Mouse (Mus musculus) lung, adult 2 months (tissue): ENCODE results near the gene Slc35a5. TPM values are rescaled to one million over a fixed set of nuclear protein-coding genes. Genes with fewer than 3 reads are reported as not detected.

Experiments
- DNase-seq: peaks from one replicate; pipeline ENCODE4 v3.0.0; 2022
- H3K4me1 ChIP-seq: fragments of 200-500 bp; 2 replicates; pipeline ENCODE4 v1.6.1; 2011; ENCODE audit warnings: low read length; ENCODE audit not compliant: control insufficient read depth, insufficient read depth
- H3K4me3 ChIP-seq: fragments of 200-500 bp; replicated peaks from 2 replicates; pipeline ENCODE3; 2011; ENCODE audit warnings: low read depth, mild to moderate bottlenecking, control low read depth, low read length; ENCODE audit errors: extremely low read depth
- CTCF ChIP-seq: fragments of 200-500 bp; IDR thresholded peaks from 2 replicates; pipeline ENCODE4 v1.5.1; 2011; ENCODE audit warnings: mild to moderate bottlenecking, low read length, control low read depth; ENCODE audit not compliant: insufficient read depth
- POLR2A ChIP-seq: fragments of 200-500 bp; IDR thresholded peaks from 2 replicates; pipeline ENCODE4 v1.6.1; 2011; ENCODE audit warnings: low read depth, mild to moderate bottlenecking, control low read depth, low read length, borderline replicate concordance; ENCODE audit errors: extremely low read depth
- WGBS: fragments of 180-500 bp; shearing (Covaris S2); methylation state at CpG from one replicate; pipeline ENCODE4 v1.1.7; 2018; 5-methylcytosine and 5-hydroxymethylcytosine counted together
- polyA plus RNA-seq: library from polyadenylated mRNA; depleted of rRNA; stranded (reverse); fragments of >200 nt; gene quantifications from 2 replicates; pipeline ENCODE4 v1.2.3, GENCODE M21; 2012; rRNA removed

Gene Slc35a5
- polyA plus RNA-seq, 1 experiment: 18.9 TPM

GRCm38 (mm10) chr16:45097467-45097866, 61.0 kb downstream of the Slc35a5 start:
- DNase-seq: no peak
- H3K4me1 ChIP-seq: peaks cover 2% of the 10 kb centered on the region; the same call in 1 of the 2 replicates
- TF ChIP-seq POLR2A: no peak
- no peak for TF ChIP-seq CTCF
- no peak overlapping the region for H3K4me3 ChIP-seq
- 79% methylated on average over 2 of the region's 2 CpGs for WGBS

DNA sequence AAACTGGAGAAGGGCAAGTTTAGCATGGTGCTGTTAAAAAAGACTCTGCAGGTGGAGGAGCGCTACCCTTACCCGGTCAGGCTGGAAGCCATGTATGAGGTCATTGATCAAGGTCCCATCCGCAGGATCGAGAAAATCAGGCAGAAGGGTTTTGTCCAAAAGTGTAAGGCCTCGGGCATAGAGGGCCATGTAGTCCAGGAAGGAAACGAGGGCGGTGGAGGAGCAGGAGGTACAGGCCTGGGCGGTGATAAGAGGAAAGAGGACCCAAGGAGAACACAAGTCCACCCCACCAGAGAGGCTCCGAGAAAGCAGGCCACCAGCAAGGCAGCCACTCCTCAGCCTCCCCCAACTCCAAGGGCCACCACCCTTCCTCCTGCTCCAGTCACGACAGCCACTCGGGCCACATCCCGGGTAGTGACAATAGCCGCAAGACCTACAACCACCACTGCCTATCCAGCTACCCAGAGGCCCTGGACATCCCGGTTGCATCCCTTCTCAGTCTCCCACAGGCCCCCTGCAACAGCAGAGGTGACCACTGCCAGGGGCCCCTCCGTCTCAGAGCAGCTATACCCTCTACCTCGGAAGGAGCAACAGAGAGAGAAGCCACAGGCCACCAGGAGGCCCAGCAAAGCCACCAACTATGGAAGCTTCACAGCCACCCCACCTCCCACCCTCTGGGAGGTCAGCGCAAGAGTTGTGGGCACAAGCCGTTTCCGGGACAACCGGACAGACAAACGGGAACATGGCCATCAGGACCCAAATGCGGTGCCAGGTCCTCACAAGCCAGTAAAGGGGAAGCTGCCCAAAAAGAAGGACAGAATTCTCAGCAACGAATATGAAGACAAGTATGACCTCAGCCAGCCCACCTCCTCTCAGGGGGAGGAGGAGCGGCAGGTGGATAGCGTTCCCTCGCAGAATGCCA, 62.7 kb downstream of the Slc35a5 start:
- TF ChIP-seq CTCF (no peak), POLR2A (no peak)
- Histone ChIP-seq H3K4me3 (no peak overlapping the region), H3K4me1 (peaks cover 2% of the 10 kb centered on the region; the same call in 1 of the 2 replicates)
- 83% methylated on average over 26 of the region's 26 CpGs for WGBS
- no peak for DNase-seq

GRCm38 (mm10) chr16:45095030-45095429, 63.5 kb downstream of the Slc35a5 start:
- H3K4me3 ChIP-seq: no peak overlapping the region
- peaks cover 2% of the 10 kb centered on the region; the same call in 1 of the 2 replicates for H3K4me1 ChIP-seq
- WGBS: 88% methylated on average over 13 of the region's 13 CpGs
- TF ChIP-seq CTCF: no peak
- TF ChIP-seq POLR2A: no peak
- no peak for DNase-seq

DNA sequence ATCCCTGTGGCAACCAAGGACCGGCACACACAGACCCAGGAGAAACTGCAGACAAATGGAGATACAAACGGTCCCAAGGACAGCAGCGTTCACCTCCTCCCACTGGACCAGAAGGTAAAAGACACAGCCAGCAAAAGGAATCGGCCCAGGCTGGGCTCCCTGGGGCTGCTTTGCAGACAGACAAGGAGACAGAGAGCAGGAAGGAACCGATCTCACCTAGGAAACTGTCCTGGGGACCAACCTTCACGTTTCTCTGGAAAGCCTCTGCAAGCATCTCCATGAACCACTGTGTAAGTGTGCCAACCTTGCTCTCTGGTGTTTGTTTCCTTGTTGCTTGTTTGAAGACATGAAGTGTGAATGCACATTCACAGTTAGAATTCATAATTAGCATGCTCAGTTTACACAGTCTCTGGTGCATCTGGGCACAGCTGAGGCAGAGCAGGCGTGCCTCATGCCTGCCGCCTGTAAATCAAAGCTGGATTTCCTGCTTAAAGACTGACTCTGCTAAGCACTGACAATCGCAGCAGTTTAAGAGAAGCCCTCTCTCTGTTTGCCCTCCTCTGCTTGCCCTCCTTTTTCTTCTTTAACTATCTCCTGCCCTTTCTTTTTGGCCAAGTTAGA, 64.3 kb downstream of the Slc35a5 start:
- TF ChIP-seq CTCF (no peak), POLR2A (no peak)
- Histone ChIP-seq H3K4me3 (peak overlapping the region; percentile 6), H3K4me1 (peaks cover 2% of the 10 kb centered on the region; the same call in 1 of the 2 replicates)
- no peak for DNase-seq
- WGBS: 4% methylated on average over 9 of the region's 9 CpGs

- 14% methylated on average over 6 of the region's 6 CpGs for WGBS
- no peak for TF ChIP-seq CTCF
- no peak for TF ChIP-seq POLR2A
- no peak for DNase-seq
- peaks cover 2% of the 10 kb centered on the region; the same call in 1 of the 2 replicates for H3K4me1 ChIP-seq
- H3K4me3 ChIP-seq: peak within 1 kb of the TSS; percentile 6
These were observed 65.3 kb downstream of the Slc35a5 start, which contains the start of gene Ccdc80 for GRCm38 (mm10) chr16:45093137-45093731. TSS of gene Ccdc80 (plus strand) at chr16:45093402.

DNA sequence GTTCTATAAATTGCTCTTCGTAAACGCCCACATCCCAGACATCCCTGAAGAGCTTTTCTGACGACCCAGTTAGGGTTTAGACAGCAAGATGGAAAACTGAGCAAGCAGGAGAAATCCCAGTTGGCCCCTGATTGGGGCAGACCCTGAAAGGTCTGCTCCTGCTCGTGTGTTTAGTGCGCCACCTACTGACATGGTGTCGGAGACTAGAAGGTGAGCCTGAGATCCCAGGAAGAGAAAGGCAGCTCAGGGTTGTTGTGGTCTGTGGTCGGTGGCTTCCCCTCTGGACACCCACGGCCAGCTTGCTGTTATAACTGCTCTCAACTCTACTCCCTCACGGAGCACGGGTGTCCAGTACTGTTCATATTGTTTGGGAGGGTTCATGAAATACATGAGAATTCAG, 68.5 kb downstream of the Slc35a5 start:
- TF ChIP-seq POLR2A (no peak), CTCF (peak; percentile 90)
- Histone ChIP-seq H3K4me1 (peaks cover 2% of the 10 kb centered on the region; the same call in 1 of the 2 replicates), H3K4me3 (no peak overlapping the region)
- WGBS: 12% methylated on average over 10 of the region's 10 CpGs
- DNase-seq: peak; percentile 67

Other genes starting within 250 kb of the Slc35a5 start
- 0.19 and 0.38 TPM in 2 replicates for gene Cd200r3, start 215.0 kb downstream of the Slc35a5 start, polyA plus RNA-seq
- 19.6 and 20.0 TPM in 2 replicates for gene Ccdc80, start 65.3 kb downstream of the Slc35a5 start, polyA plus RNA-seq
- gene Atg3, start 79 bp upstream of the Slc35a5 start, polyA plus RNA-seq: 18.5 and 28.1 TPM in 2 replicates
- 2.0 and 4.6 TPM in 2 replicates for gene Btla, start 65.6 kb upstream of the Slc35a5 start, polyA plus RNA-seq